Mouse (Mus musculus): ENCODE measurements around the gene Ubb. TPM values are rescaled to one million over a fixed set of nuclear protein-coding genes. Genes with fewer than 3 reads are reported as not detected.

Gene Ubb
- polyA plus RNA-seq, 1 experiment from 2014 or later: 1,587 TPM

DNA sequence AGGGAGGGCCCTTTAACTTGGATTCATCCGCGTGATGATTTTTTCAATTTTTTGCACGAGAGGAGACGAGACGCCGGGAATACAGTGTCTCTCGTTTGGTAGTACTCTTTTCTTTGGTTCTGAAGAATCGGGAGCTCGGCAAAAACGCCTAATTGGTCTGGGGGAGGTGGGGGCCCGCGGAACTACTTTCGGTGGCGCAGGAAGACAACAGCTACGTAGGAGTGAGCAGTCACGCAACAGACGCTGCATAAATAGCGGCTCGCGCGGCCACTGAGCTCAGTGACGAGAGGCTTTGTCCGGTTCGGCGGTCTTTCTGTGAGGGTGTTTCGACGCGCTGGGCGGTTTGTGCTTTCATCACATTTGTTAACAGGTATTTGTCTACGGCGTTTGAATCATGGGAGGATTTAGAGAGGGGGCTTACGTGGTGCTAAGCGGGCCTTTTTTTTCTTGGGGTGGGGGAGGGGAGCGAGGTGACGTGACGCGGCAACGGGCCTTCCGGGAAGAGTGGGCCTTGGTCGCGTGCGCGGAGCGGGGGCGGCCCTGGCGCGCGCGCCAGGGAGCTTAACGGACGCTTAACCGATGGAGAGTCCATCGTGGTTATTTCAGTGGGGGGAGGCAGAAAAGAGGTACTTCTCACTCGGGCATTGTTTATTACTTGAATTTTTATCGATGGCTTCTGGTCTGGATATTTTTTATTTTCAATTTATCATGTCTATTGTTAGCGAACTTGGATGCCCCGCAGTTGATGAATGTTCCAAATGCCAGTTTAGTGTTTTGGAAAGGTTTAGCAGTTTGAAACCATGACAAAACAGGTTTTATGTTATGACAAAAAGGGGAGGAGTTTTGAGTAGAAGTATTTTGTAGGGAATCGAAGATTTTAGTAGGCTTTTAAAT is 502 bp downstream of the Ubb start:
- Histone ChIP-seq H3K36me3 (replicated peaks) (peaks cover 30% of the 10 kb centered on the region), H3K27ac (replicated peaks) (peak overlapping the region; percentile 90), H3K9ac (peak overlapping the region; percentile 62), H3K4me3 (replicated peaks) (peak overlapping the region; percentile 70), H3K9me3 (replicated peaks) (no peaks in the 10 kb centered on the region), H3K27me3 (no peaks in the 10 kb centered on the region), H3K4me1 (replicated peaks) (peaks cover 51% of the 10 kb centered on the region), H3K4me2 (peak overlapping the region; percentile 99)
- peak; percentile 79 for ATAC-seq (ENCODE audit: insufficient read depth)
- under 1% methylated on average over 58 of the region's 58 CpGs for WGBS (ENCODE audit: insufficient replicate concordance)

DNA sequence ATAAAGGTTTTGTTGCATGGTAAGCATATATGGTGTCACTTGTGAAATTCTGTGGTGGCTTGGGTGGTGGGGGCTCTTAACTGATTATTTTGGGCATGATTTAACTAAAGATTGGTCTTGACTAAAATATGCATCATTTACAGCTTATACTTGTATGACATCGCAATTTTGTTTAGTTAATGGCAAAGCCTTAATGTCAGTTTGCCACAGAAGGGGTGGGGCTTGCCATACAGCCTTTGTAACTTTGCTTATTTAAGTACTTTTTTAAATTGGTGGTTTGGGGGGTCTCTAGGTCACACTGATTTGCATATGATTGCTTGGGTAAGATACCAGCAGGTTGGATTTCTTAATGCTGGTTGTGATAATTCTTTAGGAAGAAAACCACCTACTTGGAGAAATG is 2.2 kb downstream of the Ubb start:
- H3K27ac ChIP-seq (replicated peaks): no peak overlapping the region
- H3K4me2 ChIP-seq: peak overlapping the region; percentile 72
- no peaks in the 10 kb centered on the region for H3K9me3 ChIP-seq (replicated peaks)
- H3K36me3 ChIP-seq (replicated peaks): peaks cover 30% of the 10 kb centered on the region
- peak overlapping the region; percentile 25 for H3K9ac ChIP-seq
- ATAC-seq (ENCODE audit: insufficient read depth): no peak
- peaks cover 51% of the 10 kb centered on the region for H3K4me1 ChIP-seq (replicated peaks)
- WGBS (ENCODE audit: insufficient replicate concordance): 34% methylated on average over 1 of the region's 1 CpGs
- no peaks in the 10 kb centered on the region for H3K27me3 ChIP-seq
- peak overlapping the region; percentile 59 for H3K4me3 ChIP-seq (replicated peaks)

DNA sequence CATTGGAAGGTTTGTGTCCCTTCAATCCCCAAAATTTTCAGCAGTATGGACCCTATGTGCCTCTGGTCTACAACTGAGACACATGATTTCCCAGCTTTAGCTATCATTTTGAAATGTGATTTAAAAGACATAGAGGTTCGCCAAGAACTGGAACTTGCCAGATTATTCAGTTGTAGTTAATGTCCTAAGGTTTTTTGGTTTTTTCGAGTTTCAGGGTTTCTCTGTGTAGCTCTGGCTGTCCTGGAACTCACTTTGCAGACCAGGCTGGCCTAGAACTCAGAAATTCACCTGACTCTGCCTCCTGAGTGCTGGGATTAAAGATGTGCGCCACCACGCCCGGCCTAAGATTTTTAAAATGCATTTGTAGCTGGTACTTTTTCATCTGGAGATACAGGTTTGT is 2.7 kb downstream of the Ubb start:
- 78% methylated on average over 5 of the region's 5 CpGs for WGBS (ENCODE audit: insufficient replicate concordance)
- peak overlapping the region; percentile 59 for H3K4me3 ChIP-seq (replicated peaks)
- H3K27ac ChIP-seq (replicated peaks): peak overlapping the region; percentile 34; the same call in 1 of the 2 replicates
- peaks cover 51% of the 10 kb centered on the region for H3K4me1 ChIP-seq (replicated peaks)
- no peaks in the 10 kb centered on the region for H3K27me3 ChIP-seq
- H3K9me3 ChIP-seq (replicated peaks): no peaks in the 10 kb centered on the region
- no peak for ATAC-seq (ENCODE audit: insufficient read depth)
- H3K36me3 ChIP-seq (replicated peaks): peaks cover 30% of the 10 kb centered on the region
- peak overlapping the region; percentile 25 for H3K9ac ChIP-seq
- peak overlapping the region; percentile 72 for H3K4me2 ChIP-seq

DNA sequence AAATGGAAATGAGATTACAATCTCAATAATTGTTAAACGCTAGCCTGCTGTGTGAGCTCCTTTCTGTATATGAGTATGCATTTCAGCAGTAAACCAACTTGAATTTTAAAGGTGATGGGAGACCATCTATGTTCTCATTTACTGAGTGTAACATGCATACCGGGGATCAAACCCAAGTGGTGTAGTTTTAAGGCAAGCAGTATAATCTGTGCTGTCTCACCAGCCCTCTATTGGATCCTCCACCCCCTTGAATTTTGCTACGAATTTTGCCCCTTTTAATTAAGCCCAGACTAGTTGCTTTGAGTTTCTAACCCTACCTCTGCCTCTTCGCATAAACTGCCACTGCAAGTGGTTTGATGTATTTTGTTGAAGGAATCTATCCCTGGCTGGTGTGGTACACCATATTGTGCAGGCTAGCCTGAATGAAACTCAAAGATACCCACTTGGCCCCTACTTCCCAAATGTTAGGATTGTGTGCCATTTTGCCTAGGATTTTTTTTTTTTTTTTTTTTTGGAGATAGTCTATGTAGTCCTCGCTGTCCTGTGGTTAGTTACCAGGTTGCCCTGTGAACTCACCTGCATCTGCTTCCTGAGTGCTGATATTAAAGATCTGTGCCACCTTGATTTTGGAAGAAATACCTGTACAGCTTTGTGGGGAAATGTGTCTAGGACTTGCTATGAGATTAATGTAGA is 3.3 kb downstream of the Ubb start:
- H3K9me3 ChIP-seq (replicated peaks): no peaks in the 10 kb centered on the region
- peak overlapping the region; percentile 72 for H3K4me2 ChIP-seq
- WGBS (ENCODE audit: insufficient replicate concordance): 63% methylated on average over 5 of the region's 5 CpGs
- ATAC-seq (ENCODE audit: insufficient read depth): no peak
- H3K4me3 ChIP-seq (replicated peaks): peak overlapping the region; percentile 59
- peak overlapping the region; percentile 45; the same call in 1 of the 2 replicates for H3K27ac ChIP-seq (replicated peaks)
- H3K27me3 ChIP-seq: no peaks in the 10 kb centered on the region
- peak overlapping the region; percentile 25; the same call in 1 of the 2 replicates for H3K9ac ChIP-seq
- H3K4me1 ChIP-seq (replicated peaks): peaks cover 50% of the 10 kb centered on the region
- peaks cover 30% of the 10 kb centered on the region for H3K36me3 ChIP-seq (replicated peaks)

DNA sequence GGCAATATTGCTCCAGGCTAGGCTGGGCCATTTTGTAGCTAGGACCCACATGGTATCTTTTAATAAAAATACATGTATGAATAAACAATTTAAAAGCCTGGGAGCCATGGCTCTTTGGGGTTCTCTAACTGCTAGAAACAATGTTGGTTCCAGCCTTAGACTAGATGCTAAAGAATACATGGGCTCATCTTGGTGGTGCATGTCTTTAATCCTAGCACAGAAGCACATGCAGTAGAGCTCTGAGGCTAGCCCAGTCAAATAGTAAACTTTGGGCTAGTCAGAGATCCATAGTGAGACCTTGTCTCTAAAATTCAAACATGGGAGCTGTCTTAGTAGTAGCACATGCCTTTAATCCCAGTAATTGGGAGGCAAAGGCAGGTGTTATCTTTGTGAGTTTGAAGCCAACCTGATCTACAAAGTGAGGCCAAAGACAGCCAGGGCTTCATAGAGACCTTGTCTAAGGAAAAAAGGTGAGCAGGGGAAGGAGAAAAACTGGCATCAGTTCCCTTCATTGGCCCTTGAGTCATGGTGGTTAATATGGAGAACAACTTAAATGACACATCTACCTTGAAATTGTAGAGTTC is 4.1 kb downstream of the Ubb start:
- Histone ChIP-seq H3K4me3 (replicated peaks) (peak overlapping the region; percentile 59), H3K4me1 (replicated peaks) (peaks cover 44% of the 10 kb centered on the region), H3K4me2 (peak overlapping the region; percentile 72), H3K27me3 (peaks cover 4% of the 10 kb centered on the region; the same call in 1 of the 2 replicates), H3K27ac (replicated peaks) (peak overlapping the region; percentile 45; the same call in 1 of the 2 replicates), H3K9ac (no peak overlapping the region), H3K9me3 (replicated peaks) (no peaks in the 10 kb centered on the region), H3K36me3 (replicated peaks) (peaks cover 30% of the 10 kb centered on the region)
- ATAC-seq (ENCODE audit: insufficient read depth): no peak

DNA sequence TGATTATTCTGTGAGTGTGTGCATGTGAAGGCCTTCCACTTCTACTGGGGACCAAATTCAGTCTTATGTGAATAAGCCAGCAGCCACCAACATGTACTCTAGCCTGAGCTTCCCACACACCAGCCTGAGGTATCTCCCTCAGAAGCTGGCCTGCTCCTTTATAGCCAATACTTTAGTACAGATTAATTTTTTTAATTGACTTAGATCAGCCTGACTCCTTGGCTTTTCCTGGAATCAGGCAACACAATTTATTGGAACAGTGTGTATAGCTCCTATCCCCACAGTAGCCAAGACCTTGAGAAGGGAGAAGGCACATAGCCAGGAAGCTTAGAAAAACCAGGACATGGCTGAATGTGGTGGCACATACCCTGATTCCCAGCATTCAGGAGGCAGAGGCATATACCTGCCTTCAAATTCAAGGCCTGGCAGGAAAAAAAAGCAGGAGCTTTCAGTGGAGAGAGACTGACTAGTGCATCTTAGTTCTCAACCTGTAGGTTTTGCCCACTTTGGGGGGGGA is 5.0 kb downstream of the Ubb start:
- peaks cover 5% of the 10 kb centered on the region; the same call in 1 of the 2 replicates for H3K27me3 ChIP-seq
- H3K36me3 ChIP-seq (replicated peaks): peaks cover 30% of the 10 kb centered on the region
- H3K4me1 ChIP-seq (replicated peaks): peaks cover 44% of the 10 kb centered on the region
- no peaks in the 10 kb centered on the region for H3K9me3 ChIP-seq (replicated peaks)
- H3K4me3 ChIP-seq (replicated peaks): 0 out of 2 replicates have a peak overlapping the region, but pooled peaks have one; percentile 59
- no peak for ATAC-seq (ENCODE audit: insufficient read depth)
- H3K9ac ChIP-seq: no peak overlapping the region
- H3K27ac ChIP-seq (replicated peaks): 0 out of 2 replicates have a peak overlapping the region, but pooled peaks have one; percentile 45
- H3K4me2 ChIP-seq: no peak overlapping the region

DNA sequence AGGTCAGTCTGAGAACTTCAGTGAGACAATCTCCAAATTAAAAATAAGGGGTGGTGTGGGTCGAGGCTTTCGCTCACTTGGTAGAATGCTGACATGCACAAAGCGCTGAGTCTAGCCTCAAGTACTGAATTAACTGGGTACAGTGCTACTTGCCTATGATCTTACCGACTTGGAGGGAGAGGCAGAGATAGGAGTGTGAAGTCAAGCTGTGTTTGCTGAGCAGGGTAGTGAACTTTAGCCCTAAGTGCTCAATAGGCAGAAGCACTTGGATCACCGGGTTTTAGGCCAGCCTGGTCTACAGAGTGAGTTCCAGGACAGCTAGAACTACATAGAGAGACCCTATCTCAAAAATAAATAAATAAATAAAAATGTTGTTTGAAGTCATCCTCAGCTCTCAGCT is 6.2 kb downstream of the Ubb start:
- Histone ChIP-seq H3K9ac (no peak overlapping the region), H3K27me3 (peaks cover 5% of the 10 kb centered on the region; the same call in 1 of the 2 replicates), H3K9me3 (replicated peaks) (no peaks in the 10 kb centered on the region), H3K4me3 (replicated peaks) (no peak overlapping the region), H3K4me2 (no peak overlapping the region), H3K36me3 (replicated peaks) (peaks cover 30% of the 10 kb centered on the region), H3K27ac (replicated peaks) (0 out of 2 replicates have a peak overlapping the region, but pooled peaks have one; percentile 4), H3K4me1 (replicated peaks) (peaks cover 44% of the 10 kb centered on the region)
- no peak for ATAC-seq (ENCODE audit: insufficient read depth)
- WGBS (ENCODE audit: insufficient replicate concordance): 68% methylated on average over 5 of the region's 5 CpGs

DNA sequence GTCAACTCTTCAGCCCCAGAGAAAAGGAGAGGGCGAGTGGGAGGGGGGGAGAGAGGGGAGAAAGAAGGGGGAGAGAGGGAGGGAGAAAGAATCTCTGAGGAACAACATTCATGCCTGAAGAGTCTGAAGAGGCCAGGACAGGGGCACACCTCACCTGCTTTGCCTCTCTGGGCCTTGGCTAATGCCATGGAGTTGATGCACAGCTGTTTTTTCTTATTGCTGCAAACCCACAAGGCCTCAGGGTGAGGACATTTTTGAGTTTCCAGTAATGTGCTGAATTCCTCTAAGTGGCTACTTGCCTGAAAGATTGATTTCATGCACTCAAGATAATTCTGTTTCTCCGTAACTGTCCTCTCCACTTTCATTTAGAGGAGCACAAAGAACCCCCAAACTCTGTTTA is 7.2 kb downstream of the Ubb start:
- H3K36me3 ChIP-seq (replicated peaks): peaks cover 28% of the 10 kb centered on the region
- H3K9me3 ChIP-seq (replicated peaks): no peaks in the 10 kb centered on the region
- ATAC-seq (ENCODE audit: insufficient read depth): no peak
- 61% methylated on average over 2 of the region's 2 CpGs for WGBS (ENCODE audit: insufficient replicate concordance)
- H3K4me1 ChIP-seq (replicated peaks): peaks cover 43% of the 10 kb centered on the region
- no peak overlapping the region for H3K27ac ChIP-seq (replicated peaks)
- no peak overlapping the region for H3K9ac ChIP-seq
- H3K4me3 ChIP-seq (replicated peaks): no peak overlapping the region
- peaks cover 5% of the 10 kb centered on the region; the same call in 1 of the 2 replicates for H3K27me3 ChIP-seq
- no peak overlapping the region for H3K4me2 ChIP-seq

DNA sequence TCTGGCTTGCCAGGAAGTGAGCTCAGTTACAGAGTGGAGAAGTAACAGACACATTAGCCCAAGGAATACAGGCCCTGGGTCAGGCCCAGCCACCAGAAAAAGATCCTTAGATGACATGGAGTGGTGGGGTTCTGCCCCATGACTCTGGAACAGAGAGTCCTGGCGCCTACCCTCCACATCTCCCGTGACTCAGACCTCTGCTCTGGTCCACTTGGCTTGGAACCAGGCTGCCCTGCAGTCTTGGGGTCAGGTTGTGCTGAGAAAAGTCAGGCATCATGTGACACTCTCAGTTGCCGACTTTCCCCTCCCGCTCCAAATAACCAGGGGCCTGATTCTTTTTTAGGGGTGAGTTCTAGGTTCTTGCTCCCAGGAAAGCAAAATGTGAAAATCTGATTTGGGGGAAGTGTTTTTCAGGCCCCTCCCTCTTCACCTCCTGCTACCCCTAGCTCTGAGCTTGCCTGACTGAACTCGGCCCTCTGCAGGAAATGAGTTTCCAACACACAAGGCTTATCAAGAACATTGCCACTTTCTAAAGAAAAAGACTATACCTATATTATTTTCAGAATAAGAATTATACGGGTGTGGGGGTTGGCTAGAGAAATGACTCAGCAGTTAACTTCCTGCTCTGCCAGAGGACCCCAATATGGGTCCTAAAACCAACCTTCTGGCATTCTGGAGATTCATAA is 8.1 kb downstream of the Ubb start:
- H3K27me3 ChIP-seq: peaks cover 5% of the 10 kb centered on the region; the same call in 1 of the 2 replicates
- no peak for ATAC-seq (ENCODE audit: insufficient read depth)
- no peak overlapping the region for H3K27ac ChIP-seq (replicated peaks)
- 39% methylated on average over 6 of the region's 6 CpGs for WGBS (ENCODE audit: insufficient replicate concordance)
- H3K36me3 ChIP-seq (replicated peaks): peaks cover 18% of the 10 kb centered on the region
- no peak overlapping the region for H3K9ac ChIP-seq
- no peaks in the 10 kb centered on the region for H3K9me3 ChIP-seq (replicated peaks)
- H3K4me1 ChIP-seq (replicated peaks): peaks cover 34% of the 10 kb centered on the region
- no peak overlapping the region for H3K4me2 ChIP-seq
- no peak overlapping the region for H3K4me3 ChIP-seq (replicated peaks)

DNA sequence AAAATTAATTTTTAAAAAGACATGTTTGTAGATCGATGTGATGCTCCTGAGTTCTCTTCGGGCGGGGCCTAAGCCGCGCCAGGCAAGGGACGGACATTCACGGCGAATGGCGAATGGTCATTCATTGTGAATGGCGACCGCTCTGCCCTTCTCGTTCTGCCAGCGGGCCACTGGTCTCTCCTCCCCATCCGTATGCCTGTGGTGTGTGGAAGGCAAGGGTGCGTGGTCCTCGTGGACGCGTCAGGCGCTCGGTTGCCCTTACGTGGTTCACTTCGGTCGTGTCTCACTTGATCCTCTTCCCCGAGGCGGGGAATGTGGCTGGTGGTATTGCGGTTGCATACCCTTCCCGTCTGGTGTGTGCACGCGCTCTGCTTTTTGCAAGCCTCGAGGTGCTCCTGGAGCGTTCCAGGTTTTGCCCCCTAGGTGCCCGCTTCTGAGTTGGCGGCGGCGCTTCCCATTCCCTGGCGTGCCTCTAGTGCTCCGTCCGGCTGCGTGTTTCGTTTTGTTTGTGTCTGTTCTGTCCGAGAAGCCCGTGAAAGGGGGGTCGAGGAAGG is 9.6 kb downstream of the Ubb start:
- H3K9ac ChIP-seq: peak overlapping the region; percentile 18; the same call in 1 of the 2 replicates
- H3K27me3 ChIP-seq: peaks cover 5% of the 10 kb centered on the region; the same call in 1 of the 2 replicates
- WGBS (ENCODE audit: insufficient replicate concordance): 28% methylated on average over 43 of the region's 43 CpGs
- no peak for ATAC-seq (ENCODE audit: insufficient read depth)
- peak overlapping the region; percentile 50 for H3K4me3 ChIP-seq (replicated peaks)
- peaks cover 4% of the 10 kb centered on the region for H3K36me3 ChIP-seq (replicated peaks)
- H3K4me1 ChIP-seq (replicated peaks): peaks cover 20% of the 10 kb centered on the region
- no peaks in the 10 kb centered on the region for H3K9me3 ChIP-seq (replicated peaks)
- H3K4me2 ChIP-seq: peak overlapping the region; percentile 81
- no peak overlapping the region for H3K27ac ChIP-seq (replicated peaks)
